Mouse (Mus musculus): ENCODE results near the gene Clip2.
"Not testable (repeated sequence)": the region's sequence is repeated elsewhere in the genome, so short reads cannot be mapped to it uniquely, and the experiment has no call there.

Clip2 gene

DNA sequence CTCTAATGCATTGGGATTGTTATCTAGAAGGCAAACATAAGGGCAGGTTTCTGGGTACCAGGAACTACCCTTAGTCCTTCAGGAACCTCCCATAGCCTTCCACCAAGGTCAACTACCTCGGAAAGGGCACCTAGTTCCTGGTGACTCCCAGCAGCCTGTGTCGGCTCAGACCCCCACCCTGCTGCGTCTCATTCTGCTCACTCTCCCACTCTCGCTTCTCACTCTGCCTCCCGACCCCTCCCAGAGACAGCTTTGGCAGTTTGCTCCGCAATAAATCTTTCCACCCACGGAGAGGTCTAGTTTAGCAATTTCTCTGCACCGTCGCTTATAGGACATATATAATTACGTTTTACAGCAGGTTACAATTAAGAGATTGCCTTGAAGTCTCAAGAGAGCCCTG, 64.2 kb downstream of the Clip2 start:
- no peak for DNase-seq

- peak; percentile 78 for DNase-seq
Observed at GRCm38 (mm10) chr5:134485900-134486665, 66.2 kb downstream of the Clip2 start.

GRCm38 (mm10) chr5:134485183-134485730, 67.0 kb downstream of the Clip2 start:
- no peak for DNase-seq

DNA sequence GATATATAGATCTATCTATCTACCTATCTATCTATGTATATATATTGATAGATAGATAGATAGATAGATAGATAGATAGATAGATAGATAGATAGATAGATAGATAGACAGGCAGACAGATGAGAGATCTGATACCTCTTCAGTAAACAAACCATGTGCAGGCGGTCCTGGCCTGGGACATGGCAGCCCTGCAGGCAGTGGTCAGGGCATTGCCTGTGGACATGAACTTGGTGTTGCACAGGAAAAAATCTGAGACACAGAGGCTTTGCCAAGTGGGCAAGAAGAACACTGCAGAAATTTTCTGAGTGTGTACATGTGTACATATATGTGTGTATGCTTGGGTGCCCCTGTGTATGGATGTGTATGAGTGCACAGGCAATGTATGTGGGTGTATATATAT, 68.9 kb downstream of the Clip2 start:
- DNase-seq, result no peak

GRCm38 (mm10) chr5:134482331-134482730, 69.9 kb downstream of the Clip2 start:
- DNase-seq, result no peak

GRCm38 (mm10) chr5:134478886-134479285, 73.3 kb downstream of the Clip2 start:
- DNase-seq, result not testable (repeated sequence)

- DNase-seq, result not testable (repeated sequence)
Observed at GRCm38 (mm10) chr5:134475686-134476085, 76.5 kb downstream of the Clip2 start.

GRCm38 (mm10) chr5:134475006-134475605, 77.1 kb downstream of the Clip2 start:
- no peak for DNase-seq

DNA sequence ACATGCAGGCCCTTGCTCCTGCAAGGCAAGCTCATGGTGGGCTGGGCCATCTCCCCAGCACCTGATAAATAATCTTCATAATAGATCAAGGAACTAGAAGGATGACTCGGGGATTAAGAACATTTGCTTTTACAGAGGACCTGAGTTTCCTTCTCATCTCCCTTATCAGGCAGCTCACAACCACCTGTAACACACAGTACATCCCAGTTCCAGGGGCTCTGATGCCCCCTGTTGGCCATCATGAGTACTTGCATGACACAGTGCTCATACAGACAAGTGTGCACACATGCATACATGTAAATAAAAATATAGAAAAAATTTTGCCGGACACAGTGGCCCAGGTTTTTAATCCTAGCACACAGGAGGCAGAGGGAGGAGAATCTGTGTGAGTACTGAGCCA, 78.3 kb downstream of the Clip2 start:
- no peak for DNase-seq

- no peak for DNase-seq
Observed at GRCm38 (mm10) chr5:134470538-134471169, 81.6 kb downstream of the Clip2 start.

- DNase-seq, result no peak
Observed at GRCm38 (mm10) chr5:134469559-134470150, 82.6 kb downstream of the Clip2 start.

GRCm38 (mm10) chr5:134468158-134468765, 84.0 kb downstream of the Clip2 start:
- no peak for DNase-seq

GRCm38 (mm10) chr5:134467030-134467549, 85.1 kb downstream of the Clip2 start:
- no peak for DNase-seq

GRCm38 (mm10) chr5:134466296-134467029, 85.8 kb downstream of the Clip2 start:
- no peak for DNase-seq

GRCm38 (mm10) chr5:134465197-134465596, 87.0 kb downstream of the Clip2 start:
- no peak for DNase-seq

DNA sequence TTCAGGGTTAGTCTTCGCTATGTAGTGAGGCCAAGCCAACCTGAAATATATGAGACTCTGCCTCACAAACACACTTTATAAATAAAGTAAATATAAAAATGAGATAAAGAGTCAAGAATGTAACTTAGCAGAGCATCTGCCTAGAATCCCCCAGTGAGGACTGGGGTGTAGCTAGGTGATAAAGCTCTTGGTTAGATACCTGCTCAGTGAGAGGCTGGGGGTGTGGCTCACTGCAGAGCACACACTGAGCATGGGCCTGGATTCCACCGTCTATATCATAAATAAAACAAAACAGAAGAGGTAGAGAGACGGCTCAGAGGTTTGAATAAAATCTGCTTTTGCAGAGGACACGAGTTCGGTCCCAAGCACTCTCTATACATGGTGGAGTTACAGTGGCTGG, 88.0 kb downstream of the Clip2 start:
- no peak for DNase-seq

DNA sequence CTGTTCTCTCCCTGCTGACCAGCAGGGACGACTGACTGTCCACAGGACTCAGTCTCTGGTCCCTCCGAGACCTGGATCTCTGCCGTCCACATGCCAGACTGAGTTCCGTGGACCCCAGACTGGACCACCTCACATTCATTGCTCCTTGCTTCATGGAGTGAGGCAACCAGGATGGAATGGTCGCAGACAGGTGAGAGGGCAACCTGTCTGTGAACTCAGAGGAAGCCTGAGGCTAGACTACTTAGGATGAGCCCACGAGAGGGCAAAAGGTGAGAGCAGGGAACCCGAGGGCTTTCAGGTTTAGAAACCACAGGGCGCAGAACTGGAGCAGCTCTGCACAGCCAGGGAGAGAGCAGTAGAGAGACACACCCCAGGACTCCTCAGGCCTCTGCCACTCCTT, 89.5 kb downstream of the Clip2 start:
- DNase-seq, result no peak

DNA sequence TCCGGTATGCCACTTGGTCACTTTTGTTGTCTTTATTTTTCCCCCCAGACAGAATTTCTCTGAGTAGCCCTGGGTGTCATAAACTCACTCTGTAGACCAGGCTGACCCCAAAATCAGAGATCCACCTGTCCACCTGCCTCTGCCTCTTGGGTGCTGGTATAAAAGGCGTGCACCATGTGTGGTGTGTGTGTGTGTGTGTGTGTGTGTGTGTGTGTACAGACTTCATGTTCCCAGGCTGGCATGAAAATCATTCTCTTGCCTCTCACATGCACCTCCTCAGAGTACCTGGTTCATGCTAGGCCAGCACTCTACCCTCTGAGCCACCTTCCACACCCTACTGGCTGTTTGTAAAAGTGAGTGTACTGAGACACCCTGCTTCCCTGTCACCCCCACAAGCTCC, 89.9 kb downstream of the Clip2 start:
- no peak for DNase-seq

DNA sequence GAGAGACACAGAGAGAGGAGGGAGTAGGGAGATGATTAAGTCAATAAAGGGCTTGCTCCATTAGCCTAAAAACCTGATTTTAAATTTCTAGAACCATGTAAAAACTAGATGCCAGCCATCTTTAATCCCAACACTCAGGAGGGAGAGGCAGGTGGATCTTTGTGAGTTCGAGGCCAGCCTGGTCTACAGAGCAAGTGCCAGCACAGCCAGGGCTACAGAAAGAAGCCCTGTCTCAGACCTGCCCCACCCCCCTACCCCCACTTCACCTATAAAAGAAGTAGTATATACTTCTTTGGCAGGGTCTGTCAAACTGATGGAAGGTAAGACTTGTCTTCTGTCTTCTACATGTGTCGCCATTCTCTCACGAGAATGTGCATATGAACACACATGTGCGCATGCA, 91.7 kb downstream of the Clip2 start:
- no peak for DNase-seq

DNA sequence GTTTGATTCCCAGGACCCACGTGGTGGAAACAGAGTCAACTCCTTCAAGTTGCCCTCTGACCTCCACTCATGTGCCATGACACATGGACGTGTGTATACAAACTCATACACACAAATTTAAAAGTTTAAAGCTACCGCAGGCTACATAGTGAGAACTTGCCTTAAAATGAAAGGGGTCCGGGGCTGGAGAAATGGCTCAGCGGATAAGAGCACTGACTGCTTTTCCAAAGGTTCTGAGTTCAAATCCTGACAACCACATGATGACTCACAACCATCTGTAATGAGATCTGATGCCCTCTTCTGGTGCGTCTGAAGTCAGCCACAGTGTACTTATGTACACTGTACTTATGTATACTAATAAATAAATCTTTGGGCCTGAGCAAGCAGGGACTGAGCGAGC, 93.1 kb downstream of the Clip2 start:
- DNase-seq, result no peak

DNA sequence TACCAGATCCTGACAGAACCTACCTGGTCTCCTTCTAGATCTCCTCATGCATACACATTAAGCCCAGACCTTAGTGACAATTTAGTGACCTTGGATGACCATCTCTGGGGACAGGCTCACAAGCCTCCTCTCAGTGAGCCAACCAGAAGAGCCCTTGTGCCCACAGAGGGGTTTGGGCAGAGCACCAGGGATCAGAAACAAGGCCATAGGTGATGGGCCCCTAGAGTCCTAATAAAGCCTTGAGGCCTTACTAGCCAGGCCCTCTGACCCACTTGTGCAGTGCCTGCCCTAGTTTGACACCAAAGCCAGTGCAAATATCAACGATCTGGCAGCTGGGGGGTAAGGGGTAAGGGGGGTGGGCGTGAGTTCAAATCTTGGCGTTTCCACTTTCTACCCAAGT, 93.8 kb downstream of the Clip2 start:
- no peak for DNase-seq

- DNase-seq, result no peak
Observed at GRCm38 (mm10) chr5:134457371-134457770, 94.9 kb downstream of the Clip2 start.
